Mouse (Mus musculus): Measurements from ENCODE around the gene Bpifa5. TPM values are rescaled to one million over a fixed set of nuclear protein-coding genes. Genes with fewer than 3 reads are reported as not detected.

The Bpifa5 gene
- polyA plus RNA-seq, 1 experiment from 2014 or later = not detected

DNA sequence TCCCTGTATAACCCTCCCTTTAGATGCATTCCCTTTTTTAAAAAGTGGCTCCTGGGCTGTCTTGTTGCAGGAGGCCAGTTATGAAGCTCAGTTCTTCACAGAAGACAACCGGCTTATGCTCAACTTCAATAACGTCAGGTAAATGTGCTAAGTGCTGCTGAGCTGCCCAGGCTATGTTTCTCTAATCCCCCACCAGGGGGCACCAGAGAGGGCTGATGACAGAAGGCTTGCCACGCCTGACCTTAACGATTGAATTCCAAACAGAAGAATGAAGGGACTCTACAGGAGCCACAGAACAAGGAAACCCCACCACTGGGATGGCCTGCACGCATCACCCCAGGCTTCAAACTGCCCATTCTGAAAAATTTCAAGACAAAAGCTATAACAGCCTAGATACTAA, 52.8 kb downstream of the Bpifa5 start:
- Histone ChIP-seq H3K36me3 (ENCODE audit: control insufficient read depth, insufficient read depth, low read length) (no peaks in the 10 kb centered on the region), H3K9ac (ENCODE audit: low read depth, low read length) (no peak overlapping the region), H3K4me2 (ENCODE audit: low read depth, low read length) (no peak overlapping the region), H3K4me1 (ENCODE audit: control insufficient read depth, insufficient read depth, low read length) (no peaks in the 10 kb centered on the region), H3K27me3 (replicated peaks; ENCODE audit: control insufficient read depth, insufficient read depth, low read length) (no peaks in the 10 kb centered on the region), H3K27ac (replicated peaks; ENCODE audit: low read depth, low read length) (no peak overlapping the region), H3K9me3 (ENCODE audit: control insufficient read depth, low read length) (no peaks in the 10 kb centered on the region), H3K4me3 (ENCODE audit: low read depth, low read length) (no peak overlapping the region)
- 9% methylated on average over 5 of the region's 5 CpGs for WGBS
- DNase-seq (ENCODE audit: low spot score) (peak; percentile 67), ATAC-seq (ENCODE audit: low read depth) (no peak)

Other genes with a start within 250 kb of the Bpifa5 start
- gene Bpifb3, start 244.4 kb upstream of the Bpifa5 start, polyA plus RNA-seq (2014; fragmentation: Nextera tagmentation; extraction: Ambion mirVana) = 0.10 TPM in 1 of 2 replicates, not detected in the other
- 0.11 TPM in 1 of 2 replicates, not detected in the other for gene Bpifb4, start 224.4 kb upstream of the Bpifa5 start, polyA plus RNA-seq (2014; fragmentation: Nextera tagmentation; extraction: Ambion mirVana)
- gene Bpifa6, start 187.7 kb upstream of the Bpifa5 start, polyA plus RNA-seq (2014; fragmentation: Nextera tagmentation; extraction: Ambion mirVana) = 0.13 TPM in 1 of 2 replicates, not detected in the other
- gene Bpifa2, start 154.3 kb upstream of the Bpifa5 start, polyA plus RNA-seq (2014; fragmentation: Nextera tagmentation; extraction: Ambion mirVana) = 0.47 TPM in 1 of 2 replicates, not detected in the other
- gene Bpifa3, start 32.3 kb upstream of the Bpifa5 start, polyA plus RNA-seq (2014; fragmentation: Nextera tagmentation; extraction: Ambion mirVana) = not detected in 2 replicates
- gene Bpifa1, start 19.7 kb upstream of the Bpifa5 start, polyA plus RNA-seq (2014; fragmentation: Nextera tagmentation; extraction: Ambion mirVana) = 92.3 and 176 TPM in 2 replicates
- gene Bpifb1, start 28.2 kb downstream of the Bpifa5 start, polyA plus RNA-seq (2014; fragmentation: Nextera tagmentation; extraction: Ambion mirVana) = 0.14 TPM in 1 of 2 replicates, not detected in the other
- gene Bpifb5, start 61.1 kb downstream of the Bpifa5 start, polyA plus RNA-seq (2014; fragmentation: Nextera tagmentation; extraction: Ambion mirVana) = 0.89 and 1.9 TPM in 2 replicates
- not detected in 2 replicates for gene Bpifb9a, start 95.2 kb downstream of the Bpifa5 start, polyA plus RNA-seq (2014; fragmentation: Nextera tagmentation; extraction: Ambion mirVana)
- 0.38 and 3.6 TPM in 2 replicates for gene Bpifb9b, start 144.6 kb downstream of the Bpifa5 start, polyA plus RNA-seq (2014; fragmentation: Nextera tagmentation; extraction: Ambion mirVana)
- 16.4 and 24.1 TPM in 2 replicates for gene Cdk5rap1, start 210.4 kb downstream of the Bpifa5 start, polyA plus RNA-seq (2014; fragmentation: Nextera tagmentation; extraction: Ambion mirVana)
- 8.6 and 10.4 TPM in 2 replicates for gene Snta1, start 245.5 kb downstream of the Bpifa5 start, polyA plus RNA-seq (2014; fragmentation: Nextera tagmentation; extraction: Ambion mirVana)